Mouse (Mus musculus) megakaryocyte, embryonic 14.5 days (primary cell): ENCODE measurements around the gene 4930470P17Rik.

Experiments used
- FLI1 ChIP-seq: IDR thresholded peaks from 2 replicates; pipeline ENCODE4 v1.6.1; 2012; ENCODE audit warnings: low read length, inconsistent platforms, mixed read lengths
- GATA1 ChIP-seq: IDR thresholded peaks from 3 replicates; pipeline ENCODE4 v1.6.1; 2012; ENCODE audit warnings: mixed read lengths, low read length, inconsistent platforms, borderline replicate concordance

GRCm38 (mm10) chr2:170578588-170578987 is 23.2 kb downstream of the 4930470P17Rik start:
- TF ChIP-seq GATA1: no peak
- no peak for TF ChIP-seq FLI1
